Mouse (Mus musculus) limb, embryonic 14.5 days (tissue): ENCODE data around the gene Tmco3. TPM values are rescaled to one million over a fixed set of nuclear protein-coding genes. Genes with fewer than 3 reads are reported as not detected.

Experiments
- ATAC-seq: fragments of 200-750 bp; cut with Nextera tagmentation; 2 replicates; pipeline ENCODE4 v1.8.0; 2017; ENCODE audit warnings: low read depth, moderate number of reproducible peaks, moderate TSS enrichment; ENCODE audit not compliant: low FRiP score
- DNase-seq: peaks from one replicate; pipeline ENCODE4 v3.0.0-alpha.2; 2015; ENCODE audit warnings: low spot score
- H3K27ac ChIP-seq: fragments of 300-500 bp; sonication (generic); replicated peaks from 2 replicates; pipeline ENCODE4 v1.5.1; 2014; ENCODE audit warnings: low read depth, mild to moderate bottlenecking, low read length, moderate library complexity, mixed read lengths
- H3K27me3 ChIP-seq: fragments of 300-500 bp; sonication (generic); 2 replicates; pipeline ENCODE4 v1.6.1; 2014; ENCODE audit warnings: low read length, mixed read lengths; ENCODE audit not compliant: control insufficient read depth, insufficient read depth
- H3K36me3 ChIP-seq: fragments of 300-500 bp; sonication (generic); 2 replicates; pipeline ENCODE4 v1.6.1; 2014; ENCODE audit warnings: mild to moderate bottlenecking, low read length, moderate library complexity, mixed read lengths; ENCODE audit not compliant: control insufficient read depth, insufficient read depth
- H3K4me1 ChIP-seq: fragments of 300-500 bp; sonication (generic); 2 replicates; pipeline ENCODE4 v1.6.1; 2014; ENCODE audit warnings: antibody characterized with exemption, low read length, mixed read lengths; ENCODE audit not compliant: control insufficient read depth, insufficient read depth
- H3K4me2 ChIP-seq: fragments of 300-500 bp; sonication (generic); replicated peaks from 2 replicates; pipeline ENCODE4 v1.6.1; 2014; ENCODE audit warnings: low read depth, mild to moderate bottlenecking, low read length, moderate library complexity; ENCODE audit not compliant: severe bottlenecking
- H3K4me3 ChIP-seq: fragments of 300-500 bp; sonication (generic); replicated peaks from 2 replicates; pipeline ENCODE4 v1.5.1; 2014; ENCODE audit warnings: low read length
- H3K9ac ChIP-seq: fragments of 300-500 bp; sonication (generic); 2 replicates; pipeline ENCODE4 v1.6.1; 2014; ENCODE audit warnings: mild to moderate bottlenecking, low read depth, low read length, moderate library complexity; ENCODE audit not compliant: severe bottlenecking
- H3K9me3 ChIP-seq: fragments of 300-500 bp; sonication (generic); 2 replicates; pipeline ENCODE4 v1.6.1; 2016; ENCODE audit warnings: low read length; ENCODE audit not compliant: control insufficient read depth
- POLR2A ChIP-seq: fragments of 200-500 bp; IDR thresholded peaks from 2 replicates; pipeline ENCODE4 v1.8.0; 2012; ENCODE audit warnings: inconsistent platforms, mild to moderate bottlenecking, moderate library complexity, borderline replicate concordance; ENCODE audit not compliant: insufficient read depth, insufficient read length; ENCODE audit errors: extremely low read depth
- WGBS: fragments of 180-500 bp; shearing (Covaris S2); extraction: QIAGEN DNeasy Blood & Tissue Kit; methylation state at CpG from one replicate; pipeline ENCODE4 v1.1.7; 2014; 5-methylcytosine and 5-hydroxymethylcytosine counted together
- polyA plus RNA-seq, 2 experiments: library from polyadenylated mRNA; depleted of rRNA in 1 of 2; stranded (reverse) in 1 of 2; unstranded in 1 of 2; fragments of >200 nt; fragmentation: Nextera tagmentation in 1 of 2; extraction: Ambion mirVana in 1 of 2; gene quantifications; 2 replicates each; pipeline versions ENCODE4 v1.2.1 to v1.2.3; 2012 to 2014

Gene Tmco3
- polyA plus RNA-seq (2012; rRNA removed) = 39.4 and 43.6 TPM in 2 replicates
- polyA plus RNA-seq (2014; fragmentation: Nextera tagmentation; extraction: Ambion mirVana) = 47.0 and 50.6 TPM in 2 replicates

DNA sequence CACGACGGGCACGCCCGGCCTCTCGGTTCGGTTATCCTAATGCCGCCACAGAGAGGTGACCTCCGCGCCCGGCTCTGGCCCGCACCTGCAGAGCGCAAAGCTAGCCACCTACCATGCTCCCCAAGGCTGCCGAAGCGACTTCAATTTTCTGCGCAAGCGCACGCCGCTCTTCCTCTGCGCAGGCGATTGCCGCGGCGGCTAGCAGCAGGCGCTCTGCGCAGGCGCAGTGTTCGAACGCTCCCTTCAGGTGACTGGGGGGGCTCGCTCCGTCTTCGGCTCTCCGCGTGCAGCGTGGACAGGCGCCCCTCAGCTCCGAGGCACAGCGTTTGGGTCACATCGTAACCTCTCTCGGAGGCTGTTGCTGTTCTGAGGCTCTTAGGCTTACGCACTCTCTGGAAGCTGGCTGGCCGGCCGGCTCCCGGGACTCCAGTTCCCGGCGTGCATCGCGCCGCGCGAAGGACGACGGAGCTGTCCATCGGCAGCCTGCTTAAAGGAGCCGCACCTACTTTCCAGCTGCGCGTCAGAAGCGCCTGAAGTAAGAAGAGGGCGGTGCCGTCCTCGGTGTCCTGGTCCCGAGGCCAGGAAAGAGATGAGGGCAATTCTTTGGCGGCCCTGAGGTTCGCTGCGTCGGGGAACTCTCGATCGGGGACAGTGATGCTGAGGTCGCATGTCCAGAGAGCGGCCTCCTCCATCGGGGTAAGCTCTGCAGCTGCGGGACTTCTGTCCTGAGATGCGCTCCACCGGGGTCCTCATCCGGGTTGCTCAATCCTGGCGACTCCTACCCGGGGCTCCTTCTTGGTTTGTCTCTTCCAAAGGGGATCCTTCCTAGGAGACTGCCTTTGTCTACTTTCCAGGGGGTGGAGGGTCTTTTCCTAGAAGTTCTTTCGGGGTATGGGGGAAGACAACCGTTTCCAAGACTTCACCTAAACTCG lies at the start of gene Tmco3, which contains the start of gene Dcun1d2:
TSS of gene Tmco3 (plus strand) at position 499 of the 932 bp plus-strand sequence.
TSS of gene Dcun1d2 (minus strand) at position 440 of the 932 bp plus-strand sequence.
- H3K4me2 ChIP-seq = peak within 1 kb of the TSS; percentile 90
- peak; percentile 45; the same call in 1 of the 2 replicates for TF ChIP-seq POLR2A
- H3K27me3 ChIP-seq = no peaks in the 10 kb centered on the region
- H3K9ac ChIP-seq = peak within 1 kb of the TSS; percentile 72
- H3K36me3 ChIP-seq = peaks cover 11% of the 10 kb centered on the region
- WGBS = 1% methylated on average over 76 of the region's 79 CpGs
- H3K4me3 ChIP-seq = peak within 1 kb of the TSS; percentile 90
- H3K27ac ChIP-seq = peak within 1 kb of the TSS; percentile 77
- peak; percentile 93 for ATAC-seq
- peaks cover 13% of the 10 kb centered on the region for H3K4me1 ChIP-seq
- H3K9me3 ChIP-seq = no peaks in the 10 kb centered on the region
- peak; percentile 98 for DNase-seq

GRCm38 (mm10) chr8:13240055-13240454 lies 47.9 kb upstream of the Tmco3 start:
- Histone ChIP-seq H3K36me3 (no peaks in the 10 kb centered on the region), H3K9ac (no peak overlapping the region), H3K4me3 (no peak overlapping the region), H3K9me3 (no peaks in the 10 kb centered on the region), H3K4me1 (no peaks in the 10 kb centered on the region), H3K4me2 (no peak overlapping the region), H3K27ac (no peak overlapping the region), H3K27me3 (no peaks in the 10 kb centered on the region)
- DNase-seq (no peak), ATAC-seq (no peak)
- no peak for TF ChIP-seq POLR2A
- WGBS = 89% methylated on average over 9 of the region's 9 CpGs

- no peaks in the 10 kb centered on the region for H3K36me3 ChIP-seq
- TF ChIP-seq POLR2A = no peak
- DNase-seq (no peak), ATAC-seq (no peak)
- H3K9me3 ChIP-seq = no peaks in the 10 kb centered on the region
- whole genome bisulfite sequencing = 79% methylated on average over 7 of the region's 7 CpGs
- no peak overlapping the region for H3K4me3 ChIP-seq
- no peak overlapping the region for H3K9ac ChIP-seq
- no peak overlapping the region for H3K4me2 ChIP-seq
- no peaks in the 10 kb centered on the region for H3K27me3 ChIP-seq
- no peaks in the 10 kb centered on the region for H3K4me1 ChIP-seq
- no peak overlapping the region for H3K27ac ChIP-seq
Measured at GRCm38 (mm10) chr8:13240691-13241090, 47.3 kb upstream of the Tmco3 start.

GRCm38 (mm10) chr8:13242985-13243870 lies 44.8 kb upstream of the Tmco3 start:
- Histone ChIP-seq H3K27ac (no peak overlapping the region), H3K4me1 (no peaks in the 10 kb centered on the region), H3K9me3 (no peaks in the 10 kb centered on the region), H3K4me3 (no peak overlapping the region), H3K36me3 (no peaks in the 10 kb centered on the region), H3K9ac (no peak overlapping the region), H3K27me3 (no peaks in the 10 kb centered on the region), H3K4me2 (no peak overlapping the region)
- TF ChIP-seq POLR2A = no peak
- no peak for DNase-seq
- ATAC-seq = no peak
- 73% methylated on average over 10 of the region's 10 CpGs for WGBS

DNA sequence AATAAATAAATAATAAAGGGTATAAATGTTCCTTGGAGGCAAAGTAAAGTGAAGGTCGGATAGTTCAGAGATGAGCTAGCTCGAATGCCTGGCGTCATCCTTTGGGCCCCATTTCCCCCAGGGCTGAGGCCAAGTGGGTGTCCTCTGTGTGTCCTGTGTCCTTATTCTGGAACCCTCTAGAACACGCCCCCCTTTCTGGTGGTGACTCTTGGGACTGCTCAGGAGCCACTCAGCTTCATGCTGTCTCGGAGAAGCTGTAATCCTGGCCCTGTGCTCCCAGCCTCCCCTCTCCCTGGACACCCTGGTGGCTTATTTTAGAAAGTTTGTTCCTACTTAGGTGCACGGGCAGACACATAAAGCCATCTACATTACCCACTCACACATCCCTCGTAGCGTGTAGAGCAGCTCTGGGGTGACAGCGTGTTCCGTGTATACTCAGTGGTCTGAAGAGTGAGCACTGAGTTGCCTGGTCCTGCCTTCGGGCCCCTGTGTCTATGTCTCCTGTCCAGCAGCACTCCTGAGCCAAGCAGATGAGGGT lies 43.6 kb upstream of the Tmco3 start:
- Histone ChIP-seq H3K27ac (no peak overlapping the region), H3K27me3 (no peaks in the 10 kb centered on the region), H3K9ac (no peak overlapping the region), H3K4me1 (no peaks in the 10 kb centered on the region), H3K4me3 (no peak overlapping the region), H3K4me2 (no peak overlapping the region), H3K9me3 (no peaks in the 10 kb centered on the region), H3K36me3 (no peaks in the 10 kb centered on the region)
- no peak for TF ChIP-seq POLR2A
- DNase-seq (no peak), ATAC-seq (no peak)
- 86% methylated on average over 11 of the region's 11 CpGs for WGBS
